Mouse (Mus musculus) layer of hippocampus, adult 18-20 months (tissue): ENCODE measurements around the gene Plpp3. TPM values are rescaled to one million over a fixed set of nuclear protein-coding genes. Genes with fewer than 3 reads are reported as not detected.

Source experiments
- DNase-seq, 2 experiments: peaks; one replicate each; pipeline ENCODE4 v3.0.0; 2022; ENCODE audit warnings: low spot score in 2 of 2
- total RNA-seq, 2 experiments: library from RNA; stranded (reverse); gene quantifications; 2 replicates each; pipeline ENCODE4 v1.2.3; 2021

Plpp3 gene
- total RNA-seq, 2 experiments from 2014 or later, result 206 to 214 TPM

- DNase-seq, result peak; percentile 54 to 65
Observed at GRCm38 (mm10) chr4:105158169-105158555, 1.0 kb downstream of the Plpp3 start.

DNA sequence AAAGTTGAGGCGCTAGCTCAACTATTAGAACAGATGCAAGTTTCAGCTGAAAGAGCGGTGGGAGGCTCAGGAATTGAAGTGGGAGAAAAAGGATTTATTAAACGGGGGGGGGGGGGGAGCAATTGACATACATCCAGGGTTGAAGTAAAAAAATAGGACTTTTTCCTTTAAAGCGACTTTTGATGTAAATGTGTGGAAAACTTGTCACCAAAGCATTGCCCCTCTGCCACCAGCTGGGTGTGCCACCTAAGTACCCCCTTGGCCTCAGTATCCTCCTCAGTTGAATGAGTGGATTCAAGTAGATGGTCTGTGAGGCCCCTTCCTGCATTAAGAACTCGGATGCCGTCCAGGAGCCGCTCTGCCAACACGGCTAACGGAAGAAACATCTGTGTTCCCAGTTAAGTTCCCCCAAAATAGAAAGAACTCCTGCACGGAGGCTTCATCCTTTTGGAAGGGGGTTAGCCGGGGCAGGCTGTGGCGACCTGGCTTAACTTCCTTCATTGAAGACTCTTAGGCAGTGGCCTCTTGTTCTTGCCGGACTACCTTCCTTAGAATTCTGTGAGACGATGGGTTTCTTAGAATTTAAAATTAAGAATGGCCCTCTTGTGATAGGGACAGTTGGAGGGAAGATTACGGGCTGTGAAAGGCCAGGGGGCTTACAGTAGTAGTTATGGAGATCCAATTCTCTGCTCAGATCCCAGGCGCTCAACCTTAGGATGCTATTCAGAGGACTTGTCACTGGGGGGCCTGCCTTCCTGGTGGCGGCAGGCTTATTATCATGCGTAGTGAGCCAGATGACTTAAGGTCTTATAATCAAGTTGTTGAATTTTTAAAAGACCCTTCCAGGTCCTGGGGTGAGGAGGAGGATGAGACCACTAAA is 1.7 kb downstream of the Plpp3 start:
- DNase-seq, result no peak

DNA sequence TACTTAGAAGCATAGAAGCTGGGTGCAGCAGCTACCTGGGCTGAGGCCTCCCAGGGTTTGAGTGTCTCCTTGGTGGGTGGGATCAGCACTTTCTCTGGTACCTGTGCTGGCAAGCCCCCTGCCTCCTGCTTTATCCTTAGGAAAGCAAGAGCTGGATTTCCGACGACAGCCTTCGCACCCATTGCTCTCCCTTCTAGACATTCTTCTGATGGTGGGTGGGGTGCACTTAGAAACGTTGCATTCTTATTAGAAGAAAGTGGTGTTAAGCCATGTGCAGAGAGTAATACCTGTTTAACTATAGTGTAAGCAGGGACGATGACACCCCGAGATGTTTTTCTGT is 2.4 kb downstream of the Plpp3 start:
- no peak for DNase-seq

- no peak for DNase-seq
Observed at GRCm38 (mm10) chr4:105160470-105160869, 3.3 kb downstream of the Plpp3 start.

DNA sequence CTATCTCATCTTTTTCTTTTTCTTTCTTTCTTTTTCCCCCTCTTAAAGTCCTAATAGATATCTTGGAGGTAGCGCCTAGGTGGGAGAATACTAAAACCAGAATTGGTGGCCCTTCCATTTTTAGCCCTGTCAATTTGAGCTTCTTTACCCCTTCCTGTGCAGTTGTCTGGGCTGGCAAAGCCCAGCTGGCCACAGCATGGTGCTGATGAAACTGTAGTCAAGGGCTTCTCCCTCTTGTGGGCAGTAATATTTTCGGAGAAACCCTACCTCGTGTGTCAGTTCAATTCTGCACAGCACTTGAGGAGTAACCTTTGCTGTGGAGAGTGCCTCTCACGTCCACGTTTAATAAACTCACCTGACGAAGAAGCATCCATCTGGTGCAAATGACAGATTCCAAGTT is 4.9 kb downstream of the Plpp3 start:
- DNase-seq, result no peak

DNA sequence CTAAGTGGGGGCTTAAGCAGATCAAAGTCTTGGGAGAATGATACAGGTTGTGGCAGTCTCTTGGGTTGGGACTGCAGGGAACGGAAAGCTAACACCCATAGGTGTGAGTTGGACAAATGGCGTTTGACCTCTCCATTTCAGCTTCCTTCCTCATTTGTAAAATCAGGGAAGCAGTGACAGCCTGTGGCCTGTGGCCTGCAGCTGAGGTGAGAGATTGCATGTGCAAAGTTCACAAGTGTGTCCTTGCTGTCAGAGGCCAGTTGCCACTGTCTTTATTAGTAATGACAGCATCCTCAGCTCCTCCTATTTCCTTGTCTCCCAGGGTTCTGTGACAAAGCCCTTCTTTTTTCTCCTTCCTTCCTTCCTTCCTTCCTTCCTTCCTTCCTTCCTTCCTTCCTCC is 5.5 kb downstream of the Plpp3 start:
- no peak for DNase-seq

GRCm38 (mm10) chr4:105163981-105164411 is 6.8 kb downstream of the Plpp3 start:
- DNase-seq, result no peak

GRCm38 (mm10) chr4:105164952-105165351 is 7.8 kb downstream of the Plpp3 start:
- no peak for DNase-seq

DNA sequence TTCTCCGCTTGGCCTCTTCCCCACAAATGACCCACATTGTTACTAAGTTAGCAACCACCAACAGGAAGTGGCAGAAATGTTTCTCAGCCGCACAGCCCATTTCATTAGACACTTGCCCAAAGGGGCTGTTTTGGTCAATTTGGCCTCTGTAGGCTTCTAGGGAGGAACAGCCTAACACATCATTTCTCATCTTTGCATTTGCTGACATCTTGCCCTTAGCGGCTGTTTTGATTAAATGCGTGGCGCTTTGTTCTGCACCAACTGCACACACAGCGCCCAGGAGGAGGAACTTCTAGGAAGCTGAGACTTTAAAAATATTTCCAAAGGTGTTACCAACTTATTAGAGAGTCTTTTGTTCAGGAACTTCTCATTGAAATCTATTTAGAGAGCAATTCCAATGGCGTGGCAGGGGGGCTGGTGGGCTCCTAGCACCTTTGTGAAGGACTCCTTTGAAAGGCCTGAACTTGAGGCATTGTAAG is 12.0 kb downstream of the Plpp3 start:
- DNase-seq, result no peak

GRCm38 (mm10) chr4:105169826-105170810 is 13.0 kb downstream of the Plpp3 start:
- no peak for DNase-seq

- DNase-seq, result peak; percentile 16 to 35
Observed at GRCm38 (mm10) chr4:105170811-105171401, 13.8 kb downstream of the Plpp3 start.

- DNase-seq, result peak in 1 of 2 experiments; percentile 67
Observed at GRCm38 (mm10) chr4:105171432-105171831, 14.3 kb downstream of the Plpp3 start.

DNA sequence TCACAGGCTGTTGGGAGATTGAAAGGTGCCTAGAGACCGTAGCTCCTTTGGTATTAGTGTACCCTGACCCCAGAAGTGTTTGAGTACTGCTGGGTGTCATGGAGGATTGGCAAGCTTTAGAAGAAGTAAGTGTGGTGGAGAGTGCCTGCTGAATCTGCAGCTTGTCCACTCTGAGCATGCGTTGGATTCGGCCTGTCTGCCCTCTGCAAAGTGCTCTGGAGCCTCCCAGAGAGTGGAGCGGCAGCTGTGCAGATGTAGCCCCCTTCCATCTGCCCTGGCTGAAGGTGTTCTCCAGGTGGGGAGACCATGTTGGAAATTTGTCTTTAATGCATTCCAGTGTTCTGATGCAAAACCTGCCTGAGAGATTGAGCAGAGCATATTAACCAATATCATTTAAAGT is 17.6 kb downstream of the Plpp3 start:
- DNase-seq, result no peak

DNA sequence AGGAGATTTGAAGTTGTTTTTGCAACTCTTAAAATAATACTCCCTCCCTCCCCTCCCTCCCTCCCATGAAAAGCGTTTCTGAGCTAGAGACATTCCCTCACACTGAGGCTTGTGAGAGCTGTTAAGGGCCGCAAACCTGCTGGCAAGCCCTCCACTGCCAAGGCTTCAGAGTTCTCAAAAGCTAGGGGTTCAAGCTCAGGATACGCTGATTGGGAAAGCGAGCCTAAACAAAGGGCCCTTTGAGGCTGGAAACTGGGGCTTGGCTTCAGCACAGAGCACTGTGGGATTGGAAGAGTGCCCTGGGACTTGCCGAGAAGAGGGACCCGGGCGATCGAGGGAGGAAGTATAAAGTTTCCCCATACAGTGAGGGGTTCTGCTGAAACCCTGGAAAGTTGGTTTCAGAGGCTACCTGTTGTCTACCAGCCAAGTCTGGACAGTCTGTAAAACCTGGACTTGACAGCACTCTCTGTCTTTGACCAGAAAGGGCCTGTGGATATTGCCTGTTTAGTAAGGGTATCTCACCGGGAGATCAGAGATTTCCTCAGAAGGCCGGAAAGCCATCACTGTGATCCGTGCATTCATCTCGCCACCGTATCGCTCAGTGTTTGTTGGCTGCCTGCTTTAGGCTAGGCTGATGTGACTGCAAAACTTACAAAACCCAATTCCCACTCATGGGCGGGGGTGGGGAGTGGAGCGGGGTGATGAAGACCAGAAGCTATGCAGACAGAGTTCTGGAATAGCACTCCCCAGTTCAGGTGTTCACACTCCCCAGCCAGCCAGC is 18.3 kb downstream of the Plpp3 start:
- DNase-seq, result peak; percentile 32 to 72

- DNase-seq, result peak; percentile 48 to 73
Observed at GRCm38 (mm10) chr4:105181014-105181658, 24.0 kb downstream of the Plpp3 start.

- DNase-seq, result no peak
Observed at GRCm38 (mm10) chr4:105181659-105182167, 24.6 kb downstream of the Plpp3 start.

- DNase-seq, result no peak
Observed at GRCm38 (mm10) chr4:105182249-105182648, 25.1 kb downstream of the Plpp3 start.

GRCm38 (mm10) chr4:105184490-105184889 is 27.3 kb downstream of the Plpp3 start:
- no peak for DNase-seq

DNA sequence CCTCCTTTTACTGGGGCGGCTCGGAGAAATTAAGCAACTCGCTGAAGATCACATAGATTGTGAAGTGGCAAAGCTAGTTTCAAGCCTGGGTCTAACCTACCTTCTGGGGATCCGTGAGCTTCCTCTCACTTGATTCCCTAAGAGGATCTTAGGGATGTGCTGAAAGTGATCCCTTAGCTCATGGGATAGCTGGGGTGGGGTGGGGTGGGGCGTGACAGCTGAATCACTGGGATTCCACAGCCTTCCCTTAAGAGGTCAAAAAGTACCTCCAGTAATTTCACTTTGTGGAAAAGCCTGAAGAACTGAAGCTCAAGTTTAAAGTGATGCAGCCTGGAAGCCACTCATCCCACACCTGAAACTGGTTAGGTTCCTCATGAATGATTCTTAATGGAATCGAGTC is 27.8 kb downstream of the Plpp3 start:
- no peak for DNase-seq

DNA sequence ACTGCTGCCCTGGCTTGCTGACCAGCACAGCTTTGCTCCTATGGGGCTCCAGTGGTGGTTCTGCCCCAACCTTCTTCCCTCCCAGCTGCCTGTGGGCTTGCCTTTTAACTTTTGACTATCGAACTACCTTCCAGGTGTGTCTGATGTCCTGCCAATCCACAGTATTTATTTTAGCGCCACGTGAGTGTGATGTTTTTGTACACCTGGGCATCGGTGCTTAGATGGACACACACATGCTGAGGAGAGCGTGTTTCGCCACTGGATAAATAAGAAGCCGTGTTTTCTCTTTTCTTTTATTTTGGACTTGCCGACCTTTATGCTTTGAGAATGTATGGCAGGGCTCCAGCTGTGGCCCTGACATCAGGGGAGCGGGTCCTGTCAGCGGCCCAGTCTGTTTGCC is 29.5 kb downstream of the Plpp3 start:
- DNase-seq, result no peak
